Mouse (Mus musculus) bone marrow macrophage, adult 2 months (primary cell): ENCODE data around the gene Ggt5.

Experiments
- CTCF ChIP-seq: IDR thresholded peaks from 2 replicates; pipeline ENCODE4 v1.5.1; 2012; ENCODE audit warnings: low read depth, mild to moderate bottlenecking, low read length, moderate library complexity
- POLR2A ChIP-seq: IDR thresholded peaks from 2 replicates; pipeline ENCODE4 v1.6.1; 2012; ENCODE audit warnings: mild to moderate bottlenecking, low read depth, low read length, borderline replicate concordance

DNA sequence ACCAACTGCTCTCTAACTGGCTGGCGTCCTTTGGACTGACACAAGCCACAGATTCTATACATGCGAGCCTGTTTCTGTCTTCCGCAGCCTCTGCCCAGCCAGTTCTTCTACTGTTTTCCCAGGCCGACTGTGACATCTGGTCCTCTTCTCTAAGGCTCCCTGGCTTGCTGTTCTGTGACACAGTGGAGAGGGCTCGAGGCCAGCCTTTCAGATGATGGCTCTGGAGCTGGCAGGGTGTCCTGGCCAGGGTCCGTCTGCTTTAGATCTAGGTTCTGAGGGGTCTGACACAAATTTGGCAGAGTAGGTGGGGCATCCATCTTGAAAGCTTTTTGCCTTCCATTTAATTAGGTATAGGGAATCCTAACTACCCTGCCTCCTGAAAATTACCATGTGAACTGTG is 72.2 kb downstream of the Ggt5 start:
- TF ChIP-seq CTCF = no peak
- no peak for TF ChIP-seq POLR2A
